Mouse (Mus musculus): Measurements from ENCODE around the gene Aqp8.

GRCm38 (mm10) chr7:123417661-123418060 is 44.4 kb upstream of the Aqp8 start:
- TF ChIP-seq CTCF (IDR thresholded peaks at IDR 0.05; ENCODE audit: extremely low read depth, insufficient read depth, low read length) (no peak), POLR2A (IDR thresholded peaks at IDR 0.05; ENCODE audit: extremely low read depth, insufficient read depth, low read length) (no peak)
